Mouse (Mus musculus) mouse embryonic stem cell (cell line): ENCODE results near the gene Arl16.
"Not testable (repeated sequence)": the region's sequence is repeated elsewhere in the genome, so short reads cannot be mapped to it uniquely, and the experiment has no call there.

Experiments used
- in situ Hi-C, 2 experiments: fragments of 300-500 bp; cut with MboI; formaldehyde crosslinking; loops; 1 replicate in 1 of 2; 3 replicates in 1 of 2; pipeline ENCODE4 v1.14.3; 2019 to 2020; ENCODE audit warnings: low sequenced_read_pairs in 2 of 2, low pct_unique_long_range_greater_than_20kb in 1 of 2, mixed read lengths in 1 of 2; ENCODE audit not compliant: unreplicated experiment in 1 of 2

Arl16 gene

DNA sequence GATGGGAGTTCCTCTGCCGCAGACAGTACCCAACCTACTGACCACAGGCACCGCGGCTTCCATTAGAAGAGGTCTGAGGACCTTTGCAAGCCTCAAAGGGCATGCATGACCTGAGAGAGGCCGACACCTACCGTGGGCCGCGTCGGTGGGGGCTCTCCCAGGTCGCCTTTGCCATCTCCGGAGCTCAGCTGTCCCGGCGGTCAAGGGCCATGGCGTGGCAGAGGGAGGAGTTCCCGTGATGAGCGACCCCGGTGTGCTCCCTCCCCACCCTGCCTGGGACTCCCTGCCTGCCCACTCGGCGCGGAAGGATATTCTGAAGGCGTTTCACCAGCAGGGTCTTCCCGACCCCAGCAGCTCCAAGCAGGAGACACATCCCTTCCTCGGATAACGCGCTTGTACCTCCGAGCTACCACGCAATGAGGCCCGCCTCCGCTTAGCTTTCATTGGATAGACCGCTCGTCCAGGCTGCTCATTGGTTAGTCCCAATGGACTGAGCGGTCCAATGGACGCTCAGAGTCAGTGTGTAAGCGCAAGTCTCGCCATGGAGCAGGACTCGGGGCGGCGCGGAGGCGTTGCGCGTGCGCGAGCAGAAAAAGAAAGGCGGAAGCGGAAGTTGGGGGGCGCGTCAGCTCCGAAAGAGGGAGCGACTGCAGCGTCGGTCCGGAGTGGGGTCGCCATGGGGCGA lies at the start of gene Arl16:
Arl16 (minus strand) TSS at position 557 of the 685 bp plus-strand sequence.
- in situ Hi-C loops, result no loop called here

DNA sequence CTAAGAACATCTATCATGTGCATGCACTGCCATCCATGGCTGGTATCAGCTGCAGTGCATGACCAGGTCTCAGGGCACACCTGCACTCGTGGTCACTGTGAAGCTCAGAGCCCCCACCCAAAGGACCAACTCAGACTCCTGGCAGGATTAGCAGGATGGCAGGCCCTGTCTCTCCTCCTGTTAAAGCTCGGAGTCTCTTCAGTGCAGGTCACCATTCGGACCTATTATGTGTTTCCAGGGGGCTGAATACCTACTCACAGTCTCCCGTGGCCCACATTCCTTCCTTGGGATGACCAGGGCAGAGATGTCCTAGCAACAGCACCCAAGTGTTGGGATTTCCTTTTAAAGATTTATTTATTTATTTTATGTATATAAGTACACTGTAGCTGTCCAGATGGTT lies 49.7 kb upstream of the Arl16 start:
- in situ Hi-C loops, result loop anchor here in 1 of 2 experiments (5.0 kb wide), 1 partner anchor 45 kb away; no protein-coding TSS in a partner anchor

DNA sequence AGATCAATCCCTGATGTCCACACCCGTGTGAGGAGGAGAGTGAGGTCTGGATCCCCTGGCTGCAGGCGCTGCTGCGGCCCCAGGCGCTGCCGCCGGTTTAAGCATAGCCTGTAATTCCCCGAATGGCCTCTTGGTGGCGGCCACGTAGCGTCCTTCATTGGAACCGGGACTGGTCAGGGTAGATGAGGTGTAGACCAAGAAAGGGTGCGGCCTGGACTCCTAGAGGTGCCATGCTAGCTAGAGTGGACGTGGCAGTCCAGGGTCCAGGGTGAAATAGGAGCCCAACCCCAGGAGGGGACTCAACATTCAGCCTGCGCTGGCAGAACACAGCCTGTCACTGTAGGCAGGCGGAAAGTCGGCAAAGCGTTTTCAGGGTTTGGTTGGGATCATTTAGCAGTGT lies 48.2 kb upstream of the Arl16 start:
- in situ Hi-C loops, result loop anchor here in 1 of 2 experiments (5.0 kb wide), 1 partner anchor 47 kb away; no protein-coding TSS in a partner anchor

DNA sequence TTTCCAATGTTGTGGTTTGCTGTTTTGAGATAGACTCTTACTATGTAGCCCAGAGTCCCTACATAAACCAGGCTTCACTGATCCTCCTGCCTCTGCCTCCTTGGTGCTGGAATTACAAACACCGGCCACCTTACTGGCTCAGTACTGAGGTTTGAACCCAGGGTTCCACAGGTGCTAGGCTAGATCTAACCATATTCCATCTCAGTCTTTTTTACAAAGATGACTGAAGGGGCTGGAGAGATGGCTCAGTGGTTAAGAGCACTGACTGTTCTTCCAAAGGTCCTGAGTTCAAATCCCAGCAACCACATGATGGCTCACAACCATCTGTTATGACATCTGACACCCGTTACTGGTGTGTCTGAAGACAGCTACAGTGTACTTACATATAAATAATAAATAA lies 46.9 kb upstream of the Arl16 start:
- in situ Hi-C loops, result not testable (repeated sequence)

DNA sequence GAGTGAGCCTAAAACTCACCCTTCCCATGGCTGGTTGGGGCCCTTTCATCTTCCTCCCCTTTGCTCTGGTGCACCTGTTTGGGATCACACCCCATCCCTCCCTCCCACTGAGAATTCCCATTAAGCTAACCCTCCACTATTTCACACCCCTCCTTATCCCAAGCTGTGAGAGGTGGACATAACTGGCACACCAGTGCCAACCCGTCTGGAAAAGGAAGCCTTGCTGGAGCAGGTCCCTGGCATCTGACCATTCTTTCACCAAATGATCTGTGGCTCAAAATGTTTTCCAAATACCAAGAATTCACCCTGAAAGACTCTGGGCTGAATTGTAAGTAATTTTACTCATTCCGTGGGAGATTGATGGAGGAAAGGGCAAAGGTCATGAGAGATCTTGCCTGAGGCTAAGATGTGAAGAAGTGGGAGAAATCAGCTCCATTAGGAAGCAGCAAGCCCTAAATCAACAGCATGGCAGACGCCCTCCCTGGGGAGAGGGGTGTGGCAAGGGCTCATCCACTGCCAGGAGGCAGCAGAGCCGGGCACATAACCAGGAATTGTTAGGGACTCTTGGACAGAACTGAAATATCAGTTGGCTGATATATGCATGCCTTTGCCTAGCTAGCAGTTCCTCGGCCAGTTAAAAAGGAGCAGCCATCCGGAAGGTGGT lies 45.5 kb upstream of the Arl16 start:
- in situ Hi-C loops, result no loop called here

DNA sequence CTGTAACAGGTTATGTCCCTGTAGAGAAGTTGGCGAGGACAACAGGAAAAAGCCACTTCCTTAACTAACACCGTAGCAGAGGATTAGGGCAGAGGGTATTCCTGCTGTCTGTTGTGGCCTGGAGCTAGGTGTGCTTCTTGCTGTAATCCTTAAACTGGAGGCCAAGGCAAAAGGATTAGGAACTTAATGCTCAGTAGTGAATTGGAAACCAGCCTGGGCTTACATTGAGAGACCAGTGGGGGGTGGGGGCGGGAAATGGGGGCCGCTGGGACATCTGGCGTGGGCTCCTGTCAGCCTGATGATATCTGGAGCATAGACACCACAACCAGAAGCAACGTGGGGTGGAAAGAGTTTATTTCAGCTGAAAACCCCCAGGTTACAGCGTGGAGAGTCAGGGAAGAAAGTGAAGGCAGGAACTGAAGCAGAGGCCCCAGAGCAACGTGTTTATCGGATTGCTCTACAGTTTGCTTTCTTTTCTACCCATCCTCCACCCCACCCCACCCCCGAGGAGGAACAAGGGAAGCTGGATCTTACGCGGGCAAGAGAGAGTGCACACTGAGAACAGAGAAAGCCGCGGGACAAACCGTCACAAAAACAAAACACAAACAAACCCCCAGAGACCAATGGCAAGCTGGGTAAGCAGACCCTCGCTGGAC lies 43.1 kb upstream of the Arl16 start:
- in situ Hi-C loops, result no loop called here

DNA sequence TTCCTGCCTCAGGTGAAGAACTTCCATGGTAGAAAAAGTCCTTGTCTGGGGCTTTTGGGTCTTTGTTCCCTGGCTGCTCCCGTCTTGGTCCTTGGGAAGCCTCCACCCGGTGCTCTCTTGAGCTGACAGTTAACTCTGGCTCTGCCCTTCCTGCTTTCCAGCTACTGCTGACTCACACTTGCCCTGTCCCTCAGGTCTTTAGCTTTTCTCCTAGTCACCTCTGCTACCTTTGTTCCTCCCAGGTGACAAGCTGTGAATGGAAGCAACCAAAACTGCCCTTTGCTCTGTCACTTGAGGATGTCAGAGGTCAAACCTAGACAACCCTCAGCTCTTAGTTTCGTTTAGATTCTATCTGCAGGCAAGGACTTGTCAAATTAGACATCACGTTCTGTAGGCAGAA lies 42.5 kb upstream of the Arl16 start:
- in situ Hi-C loops, result no loop called here

DNA sequence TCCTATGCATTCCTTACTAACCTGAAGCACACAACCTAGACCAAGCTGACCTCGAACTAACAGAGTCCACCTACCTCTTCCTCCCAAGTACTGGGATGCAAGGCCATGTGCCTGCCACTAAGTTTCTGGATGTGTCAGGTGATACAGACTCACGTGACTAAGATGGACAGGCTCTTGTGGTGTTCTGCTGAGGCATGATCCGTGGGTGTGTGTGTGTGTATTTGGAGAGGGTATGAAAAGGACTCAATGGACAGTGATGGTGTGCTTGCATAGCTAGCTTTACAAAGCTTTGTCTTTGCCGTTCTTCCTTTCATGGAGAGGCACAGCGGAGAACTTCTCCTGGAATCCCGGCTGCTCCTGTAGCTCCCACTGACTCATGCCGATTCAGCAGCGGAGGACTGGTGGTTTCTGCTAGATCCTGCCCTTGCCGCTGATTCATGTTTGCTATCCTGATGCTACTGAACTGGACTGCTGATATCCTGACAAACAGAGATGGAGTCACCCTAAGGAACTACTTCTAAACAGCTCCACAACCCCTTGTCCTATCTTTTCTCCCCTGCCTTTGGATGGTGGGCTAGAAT lies 41.0 kb upstream of the Arl16 start:
- in situ Hi-C loops, result no loop called here

DNA sequence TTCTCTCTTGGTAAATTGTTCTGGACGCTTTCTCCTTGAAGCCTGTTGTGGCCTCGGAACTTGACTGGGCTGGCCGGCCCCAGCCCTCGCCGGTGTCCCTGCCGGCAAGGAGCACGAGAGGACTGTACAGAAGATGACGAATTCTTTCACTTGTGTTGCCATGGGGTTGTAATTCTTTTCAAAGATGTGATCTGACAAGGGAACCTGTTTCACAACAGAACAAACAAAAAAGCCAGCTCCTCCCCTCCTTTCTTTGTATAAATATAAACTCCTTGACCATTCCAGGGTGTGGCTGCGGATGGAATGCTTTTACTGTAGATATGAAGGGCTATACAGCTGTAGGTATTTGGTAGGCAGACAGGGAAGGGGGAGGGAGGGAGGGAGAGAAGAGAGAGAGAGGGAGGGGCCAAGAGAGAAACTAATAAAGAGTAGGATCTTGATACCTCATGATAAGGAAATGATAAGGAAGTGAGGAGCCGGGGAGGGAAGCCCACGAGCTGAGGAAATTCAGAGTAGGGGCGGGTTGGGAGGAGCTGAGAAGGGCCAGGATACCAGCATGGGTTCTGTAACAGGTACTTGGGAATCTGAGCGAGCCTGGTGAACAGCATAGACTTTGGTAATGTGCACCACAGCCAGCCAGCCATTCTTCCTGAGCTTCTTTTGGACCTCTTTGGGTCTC lies 40.3 kb upstream of the Arl16 start:
- in situ Hi-C loops, result no loop called here

DNA sequence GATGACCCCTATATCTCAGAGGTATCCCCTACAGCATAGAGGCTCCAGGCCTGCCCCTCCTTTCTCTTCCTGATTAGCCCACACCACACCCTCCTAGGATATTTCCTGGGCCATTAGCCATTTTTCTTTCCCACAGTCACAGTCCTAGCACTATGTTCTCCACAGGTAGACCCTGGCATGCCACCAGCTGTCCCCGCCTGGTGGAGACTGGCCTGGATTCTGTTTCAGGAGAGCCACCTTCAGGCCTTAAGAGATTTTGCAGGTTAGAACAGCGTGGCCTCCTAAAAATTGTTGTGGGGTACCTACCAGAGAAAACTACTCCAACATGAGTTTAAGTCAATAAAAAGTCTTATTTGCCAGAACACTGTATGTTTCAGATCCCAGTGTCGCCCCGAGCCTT lies 39.5 kb upstream of the Arl16 start:
- in situ Hi-C loops, result no loop called here

DNA sequence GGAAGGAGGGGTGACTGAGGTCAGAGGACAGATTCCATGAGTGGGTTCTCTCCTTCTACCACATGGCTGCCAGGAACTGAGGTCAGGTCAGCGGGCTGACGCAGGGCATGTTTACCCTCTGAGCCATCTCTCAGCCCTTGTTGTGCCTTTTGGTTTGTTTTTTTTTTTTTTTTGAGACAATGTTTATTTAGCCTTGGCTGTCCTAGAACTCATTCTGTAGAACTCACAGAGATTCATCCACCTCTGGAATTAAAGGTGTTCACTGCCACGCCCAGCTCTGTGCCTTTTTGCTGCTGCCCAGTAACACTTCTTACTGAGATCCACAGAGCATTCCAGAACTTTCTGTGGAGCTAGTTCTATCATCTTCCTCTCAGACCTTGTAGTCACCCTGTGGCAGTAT lies 38.3 kb upstream of the Arl16 start:
- in situ Hi-C loops, result no loop called here

DNA sequence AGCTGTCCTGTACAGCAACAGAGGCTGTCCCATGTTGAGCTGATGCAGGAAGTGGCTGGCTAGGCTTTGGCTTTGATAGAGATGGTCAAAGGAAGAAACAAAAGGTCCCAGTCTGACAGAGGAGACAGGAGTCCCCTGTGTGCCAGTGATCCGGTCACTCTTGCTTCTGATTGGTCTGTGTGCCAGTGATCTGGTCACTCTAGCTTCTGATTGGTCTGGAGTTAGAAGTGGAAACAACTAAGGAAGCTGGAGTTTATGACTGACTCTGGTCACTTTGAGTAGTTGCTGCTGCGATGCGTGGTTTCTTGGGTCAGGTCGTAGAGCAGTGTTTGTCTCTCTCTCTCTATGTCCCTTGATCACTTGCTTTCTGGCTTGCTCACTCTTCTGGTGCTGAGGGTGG lies 34.3 kb upstream of the Arl16 start:
- in situ Hi-C loops, result no loop called here

DNA sequence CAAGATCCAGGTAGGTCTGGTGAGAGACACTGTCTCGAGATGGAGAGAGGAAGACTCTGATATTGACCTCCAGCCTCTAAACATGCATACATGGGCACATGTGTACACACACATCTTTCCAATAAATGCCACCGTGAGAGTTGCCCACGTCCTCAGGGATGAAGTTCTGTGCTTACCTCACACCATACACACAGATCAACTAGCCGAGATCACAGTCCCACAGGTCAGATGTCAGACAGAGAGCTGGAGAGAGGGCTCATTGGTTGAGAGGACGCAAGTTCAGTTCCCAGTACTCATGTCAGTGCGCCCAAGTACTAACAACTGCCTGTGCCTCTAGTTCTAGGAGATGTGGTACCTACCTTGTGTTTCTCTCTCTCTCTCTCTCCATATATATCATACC lies 33.6 kb upstream of the Arl16 start:
- in situ Hi-C loops, result no loop called here

DNA sequence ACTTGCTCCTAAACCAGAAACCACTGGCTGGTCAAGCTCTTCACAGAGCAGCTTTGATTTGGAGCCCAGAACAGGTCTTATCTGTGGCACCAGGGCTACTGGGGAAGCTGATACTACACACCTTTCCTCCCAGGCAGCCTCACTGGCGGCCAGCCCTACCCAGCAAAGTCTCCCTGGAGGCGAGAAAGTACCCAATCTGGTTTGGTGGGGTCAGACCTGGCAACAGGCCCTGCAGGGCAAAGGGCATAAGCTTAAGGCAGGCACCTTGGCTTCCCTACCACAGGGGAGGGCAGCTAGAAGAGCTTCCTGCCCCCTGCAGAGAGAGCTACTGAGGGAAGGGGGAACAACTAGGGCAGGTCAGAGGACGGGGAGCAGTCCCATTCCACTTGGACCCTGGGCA lies 33.0 kb upstream of the Arl16 start:
- in situ Hi-C loops, result no loop called here

DNA sequence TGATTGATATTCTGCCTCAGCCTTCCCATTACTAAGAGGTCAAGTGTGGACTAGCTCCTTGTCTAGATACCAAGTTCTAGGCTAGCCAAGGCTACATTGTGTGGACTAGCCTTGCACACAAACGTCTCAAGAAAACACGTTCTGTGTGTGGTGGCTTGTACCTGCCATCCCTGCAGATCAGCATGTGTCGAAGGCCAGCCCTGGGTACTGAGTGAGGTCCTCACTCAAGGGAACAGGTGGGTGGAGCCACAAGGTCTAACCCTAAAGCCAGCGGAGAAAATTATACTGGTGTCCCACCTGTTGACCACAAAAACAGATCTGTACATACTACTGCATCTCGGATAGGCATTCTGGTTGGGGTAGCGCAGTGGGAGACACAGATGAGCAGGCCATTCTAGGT lies 32.5 kb upstream of the Arl16 start:
- in situ Hi-C loops, result no loop called here

DNA sequence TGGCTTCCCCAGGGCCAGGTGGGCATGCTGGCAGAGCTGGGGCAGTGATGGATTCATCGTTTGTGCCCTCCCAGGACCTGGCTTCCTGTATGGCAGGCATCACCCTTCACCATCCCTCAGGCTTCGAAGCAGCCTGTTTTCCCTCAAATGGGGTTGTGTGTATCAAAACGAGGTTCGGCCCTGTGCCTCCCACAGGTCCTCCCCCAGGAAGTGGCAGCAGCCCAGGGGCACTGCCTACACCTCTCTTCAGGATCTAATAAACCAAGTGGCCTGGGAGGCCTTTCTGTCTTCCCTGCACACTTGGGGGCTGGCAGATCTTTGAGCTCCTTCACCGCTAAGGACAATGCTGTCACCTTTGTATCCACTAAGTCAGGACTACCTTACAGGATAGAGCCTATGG lies 31.5 kb upstream of the Arl16 start:
- in situ Hi-C loops, result no loop called here

DNA sequence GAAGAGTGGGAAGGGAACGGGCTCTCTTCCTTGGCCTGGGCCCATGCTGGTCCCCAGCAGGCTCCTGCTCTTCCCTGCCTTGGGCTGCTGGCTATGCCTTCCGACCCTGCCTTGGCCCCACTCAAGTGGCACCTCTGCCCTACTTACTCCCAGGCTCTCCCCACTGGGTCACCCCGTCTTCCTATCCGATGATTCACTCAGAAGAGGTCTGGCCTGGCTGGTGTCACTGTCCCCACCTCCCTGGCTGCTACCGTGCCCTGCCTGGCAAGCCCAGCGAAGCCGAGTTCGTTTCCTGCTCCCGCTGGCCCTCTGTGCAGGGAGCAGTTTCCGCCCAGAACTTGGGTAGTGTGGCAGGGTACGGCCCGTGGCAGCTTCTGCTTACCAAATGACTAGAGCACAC lies 30.8 kb upstream of the Arl16 start:
- in situ Hi-C loops, result no loop called here

DNA sequence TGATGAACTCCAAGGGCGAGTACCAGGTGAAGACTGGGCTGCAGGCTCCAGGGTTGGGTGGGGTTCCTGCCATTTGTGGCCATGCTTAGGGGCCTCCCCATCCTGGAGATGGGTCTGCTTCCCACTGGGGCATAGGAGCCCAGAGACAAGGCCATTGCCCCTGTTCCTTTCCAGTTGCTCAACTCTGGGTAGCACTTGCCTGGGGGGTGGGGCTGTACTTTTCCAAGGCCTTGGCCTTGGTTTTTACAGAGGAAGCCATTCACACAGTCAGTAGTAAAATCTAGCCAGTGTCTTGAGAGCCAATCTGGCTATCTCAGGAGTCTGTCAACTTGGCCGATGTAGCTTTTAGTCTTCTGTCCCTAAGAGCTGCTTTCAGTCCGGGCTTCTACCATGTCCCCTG lies 30.0 kb upstream of the Arl16 start:
- in situ Hi-C loops, result no loop called here

DNA sequence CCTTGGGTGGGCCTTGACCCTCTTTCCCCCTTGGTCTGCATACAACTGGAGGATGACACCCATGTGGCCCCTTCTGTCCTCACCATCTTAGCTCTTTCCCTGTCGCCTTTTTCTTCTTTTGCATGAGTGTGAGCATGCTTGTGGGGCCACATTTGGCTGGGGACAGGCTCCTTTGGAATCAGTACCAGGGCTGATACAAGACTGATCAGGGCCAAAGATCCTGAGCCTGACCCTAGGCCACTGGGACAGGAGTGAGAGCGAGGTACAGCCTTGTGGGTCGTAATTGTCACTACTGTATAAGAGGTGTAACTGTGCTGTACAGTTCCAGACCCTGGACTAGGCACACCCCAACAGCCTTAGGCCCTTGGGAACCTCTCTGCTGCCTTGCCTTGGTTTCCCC lies 26.5 kb upstream of the Arl16 start:
- in situ Hi-C loops, result no loop called here
